Mouse (Mus musculus): ENCODE data around the gene Mymx. TPM values are rescaled to one million over a fixed set of nuclear protein-coding genes. Genes with fewer than 3 reads are reported as not detected.

Mymx gene
- polyA plus RNA-seq, 2 experiments, result 37.8 to 53.5 TPM

GRCm38 (mm10) chr17:45557246-45557824 lies 44.6 kb downstream of the Mymx start:
- H3K4me2 ChIP-seq (replicated peaks; ENCODE audit: low read depth, low read length, severe bottlenecking), result peak overlapping the region; percentile 17; the same call in 1 of the 2 replicates

GRCm38 (mm10) chr17:45556514-45557245 lies 45.2 kb downstream of the Mymx start:
- WGBS, result 65% methylated on average over 3 of the region's 3 CpGs
- Histone ChIP-seq H3K27me3 (ENCODE audit: control insufficient read depth, insufficient read depth, low read length) (no peaks in the 10 kb centered on the region), H3K4me2 (replicated peaks; ENCODE audit: low read depth, low read length, severe bottlenecking) (peak overlapping the region; percentile 92), H3K4me3 (replicated peaks; ENCODE audit: low read length) (peak overlapping the region; percentile 46), H3K36me3 (ENCODE audit: control insufficient read depth, insufficient read depth, low read length) (no peaks in the 10 kb centered on the region), H3K4me1 (ENCODE audit: control insufficient read depth, insufficient read depth, low read length) (peaks cover 12% of the 10 kb centered on the region), H3K9ac (ENCODE audit: low read depth, low read length, severe bottlenecking) (peak overlapping the region; percentile 56; the same call in 1 of the 2 replicates), H3K27ac (replicated peaks; ENCODE audit: low read depth, low read length) (no peak overlapping the region), H3K9me3 (ENCODE audit: control insufficient read depth, low read length) (no peaks in the 10 kb centered on the region)
- no peak for TF ChIP-seq POLR2A (IDR thresholded peaks at IDR 0.05; ENCODE audit: borderline replicate concordance, extremely low read depth, insufficient read depth, insufficient read length)
- DNase-seq (ENCODE audit: low spot score) (no peak), ATAC-seq (ENCODE audit: low FRiP score, low read depth) (no peak)

More at GRCm38 (mm10) chr17:45557246-45557824, 44.6 kb downstream of the Mymx start:
- H3K36me3 ChIP-seq (ENCODE audit: control insufficient read depth, insufficient read depth, low read length), result no peaks in the 10 kb centered on the region
- no peak overlapping the region for H3K4me3 ChIP-seq (replicated peaks; ENCODE audit: low read length)
- DNase-seq (ENCODE audit: low spot score), result no peak
- WGBS, result 78% methylated on average over 7 of the region's 7 CpGs
- no peak overlapping the region for H3K27ac ChIP-seq (replicated peaks; ENCODE audit: low read depth, low read length)
- no peak overlapping the region for H3K9ac ChIP-seq (ENCODE audit: low read depth, low read length, severe bottlenecking)
- no peaks in the 10 kb centered on the region for H3K9me3 ChIP-seq (ENCODE audit: control insufficient read depth, low read length)
- no peak for ATAC-seq (ENCODE audit: low FRiP score, low read depth)
- no peaks in the 10 kb centered on the region for H3K27me3 ChIP-seq (ENCODE audit: control insufficient read depth, insufficient read depth, low read length)
- no peak for TF ChIP-seq POLR2A (IDR thresholded peaks at IDR 0.05; ENCODE audit: borderline replicate concordance, extremely low read depth, insufficient read depth, insufficient read length)
- H3K4me1 ChIP-seq (ENCODE audit: control insufficient read depth, insufficient read depth, low read length), result peaks cover 9% of the 10 kb centered on the region

- no peaks in the 10 kb centered on the region for H3K9me3 ChIP-seq (ENCODE audit: control insufficient read depth, low read length)
- H3K36me3 ChIP-seq (ENCODE audit: control insufficient read depth, insufficient read depth, low read length), result no peaks in the 10 kb centered on the region
- H3K4me2 ChIP-seq (replicated peaks; ENCODE audit: low read depth, low read length, severe bottlenecking), result peak overlapping the region; percentile 92
- H3K27me3 ChIP-seq (ENCODE audit: control insufficient read depth, insufficient read depth, low read length), result no peaks in the 10 kb centered on the region
- no peak for ATAC-seq (ENCODE audit: low FRiP score, low read depth)
- DNase-seq (ENCODE audit: low spot score), result no peak
- peaks cover 12% of the 10 kb centered on the region for H3K4me1 ChIP-seq (ENCODE audit: control insufficient read depth, insufficient read depth, low read length)
- H3K27ac ChIP-seq (replicated peaks; ENCODE audit: low read depth, low read length), result no peak overlapping the region
- peak overlapping the region; percentile 46 for H3K4me3 ChIP-seq (replicated peaks; ENCODE audit: low read length)
- no peak for TF ChIP-seq POLR2A (IDR thresholded peaks at IDR 0.05; ENCODE audit: borderline replicate concordance, extremely low read depth, insufficient read depth, insufficient read length)
- peak overlapping the region; percentile 56 for H3K9ac ChIP-seq (ENCODE audit: low read depth, low read length, severe bottlenecking)
- WGBS, result 5% methylated on average over 14 of the region's 14 CpGs
Measured at GRCm38 (mm10) chr17:45556107-45556489, 45.8 kb downstream of the Mymx start.

GRCm38 (mm10) chr17:45555452-45556106 lies 46.3 kb downstream of the Mymx start, which contains the start of gene Nfkbie:
Gene Nfkbie (plus strand): TSS chr17:45555703.
- ATAC-seq (ENCODE audit: low FRiP score, low read depth) (peak; percentile 80), DNase-seq (ENCODE audit: low spot score) (peak; percentile 93)
- H3K4me1 ChIP-seq (ENCODE audit: control insufficient read depth, insufficient read depth, low read length), result peaks cover 12% of the 10 kb centered on the region
- peak within 1 kb of the TSS; percentile 56 for H3K9ac ChIP-seq (ENCODE audit: low read depth, low read length, severe bottlenecking)
- no peak for TF ChIP-seq POLR2A (IDR thresholded peaks at IDR 0.05; ENCODE audit: borderline replicate concordance, extremely low read depth, insufficient read depth, insufficient read length)
- peak within 1 kb of the TSS; percentile 46 for H3K4me3 ChIP-seq (replicated peaks; ENCODE audit: low read length)
- H3K4me2 ChIP-seq (replicated peaks; ENCODE audit: low read depth, low read length, severe bottlenecking), result peak within 1 kb of the TSS; percentile 92
- no peak within 1 kb of the TSS for H3K27ac ChIP-seq (replicated peaks; ENCODE audit: low read depth, low read length)
- no peaks in the 10 kb centered on the region for H3K27me3 ChIP-seq (ENCODE audit: control insufficient read depth, insufficient read depth, low read length)
- WGBS, result 1% methylated on average over 42 of the region's 45 CpGs
- no peaks in the 10 kb centered on the region for H3K9me3 ChIP-seq (ENCODE audit: control insufficient read depth, low read length)
- H3K36me3 ChIP-seq (ENCODE audit: control insufficient read depth, insufficient read depth, low read length), result no peaks in the 10 kb centered on the region

- Histone ChIP-seq H3K4me2 (replicated peaks; ENCODE audit: low read depth, low read length, severe bottlenecking) (no peak overlapping the region), H3K36me3 (ENCODE audit: control insufficient read depth, insufficient read depth, low read length) (no peaks in the 10 kb centered on the region), H3K9ac (ENCODE audit: low read depth, low read length, severe bottlenecking) (no peak overlapping the region), H3K9me3 (ENCODE audit: control insufficient read depth, low read length) (no peaks in the 10 kb centered on the region), H3K27me3 (ENCODE audit: control insufficient read depth, insufficient read depth, low read length) (no peaks in the 10 kb centered on the region), H3K4me1 (ENCODE audit: control insufficient read depth, insufficient read depth, low read length) (peaks cover 14% of the 10 kb centered on the region), H3K27ac (replicated peaks; ENCODE audit: low read depth, low read length) (no peak overlapping the region), H3K4me3 (replicated peaks; ENCODE audit: low read length) (no peak overlapping the region)
- no peak for TF ChIP-seq POLR2A (IDR thresholded peaks at IDR 0.05; ENCODE audit: borderline replicate concordance, extremely low read depth, insufficient read depth, insufficient read length)
- DNase-seq (ENCODE audit: low spot score) (no peak), ATAC-seq (ENCODE audit: low FRiP score, low read depth) (no peak)
- WGBS, result 56% methylated on average over 1 of the region's 1 CpGs
Measured at GRCm38 (mm10) chr17:45554420-45554819, 47.5 kb downstream of the Mymx start.
